Mouse (Mus musculus) cerebellum, adult 2 months (tissue): ENCODE measurements around the gene Rnf144b. TPM values are rescaled to one million over a fixed set of nuclear protein-coding genes. Genes with fewer than 3 reads are reported as not detected.
A peak's percentile ranks its signal among the peaks of the same experiment; 100 is the strongest.

Experiments used
- DNase-seq, 2 experiments: peaks; one replicate each; pipeline ENCODE4 v3.0.0; 2021
- H3K27ac ChIP-seq: fragments of 200-500 bp; 2 replicates; pipeline ENCODE4 v1.5.1; 2012; ENCODE audit warnings: low read length, control low read depth, inconsistent platforms; ENCODE audit not compliant: insufficient read depth
- H3K27me3 ChIP-seq: fragments of 200-500 bp; 2 replicates; pipeline ENCODE4 v1.6.1; 2012; ENCODE audit warnings: inconsistent platforms, mild to moderate bottlenecking, low read length, moderate library complexity; ENCODE audit not compliant: control insufficient read depth, insufficient read depth
- H3K4me1 ChIP-seq: fragments of 200-500 bp; 2 replicates; pipeline ENCODE4 v1.6.1; 2011; ENCODE audit warnings: low read length; ENCODE audit not compliant: control insufficient read depth, insufficient read depth
- H3K4me3 ChIP-seq: fragments of 200-500 bp; replicated peaks from 2 replicates; pipeline ENCODE3; 2011; ENCODE audit warnings: mild to moderate bottlenecking, low read depth, low read length, control low read depth; ENCODE audit not compliant: insufficient read depth
- CTCF ChIP-seq: fragments of 200-500 bp; IDR thresholded peaks from 2 replicates; pipeline ENCODE4 v1.5.1; 2011; ENCODE audit warnings: low read depth, mild to moderate bottlenecking, control low read depth, low read length, moderate library complexity, borderline replicate concordance; ENCODE audit not compliant: insufficient read depth
- POLR2A ChIP-seq: fragments of 200-500 bp; IDR thresholded peaks from 2 replicates; pipeline ENCODE4 v1.6.1; 2011; ENCODE audit warnings: low read length, control low read depth, borderline replicate concordance; ENCODE audit not compliant: insufficient read depth
- WGBS: fragments of 180-500 bp; shearing (Covaris S2); methylation state at CpG from one replicate; pipeline ENCODE4 v1.1.7; 2018; 5-methylcytosine and 5-hydroxymethylcytosine counted together
- polyA plus RNA-seq: library from polyadenylated mRNA; depleted of rRNA; stranded (reverse); fragments of >200 nt; gene quantifications from 2 replicates; pipeline ENCODE4 v1.2.3, GENCODE M21; 2012

Gene Rnf144b
- polyA plus RNA-seq, 1 experiment, result 8.5 TPM

GRCm38 (mm10) chr13:47096591-47096990, 25.9 kb upstream of the Rnf144b start:
- H3K4me1 ChIP-seq, result no peaks in the 10 kb centered on the region
- H3K27me3 ChIP-seq, result no peaks in the 10 kb centered on the region
- TF ChIP-seq POLR2A, result no peak
- no peak for TF ChIP-seq CTCF
- 89% methylated on average over 2 of the region's 2 CpGs for whole genome bisulfite sequencing
- H3K27ac ChIP-seq, result no peak overlapping the region
- DNase-seq, result no peak
- no peak overlapping the region for H3K4me3 ChIP-seq

GRCm38 (mm10) chr13:47099265-47099664, 23.2 kb upstream of the Rnf144b start:
- H3K27me3 ChIP-seq, result no peaks in the 10 kb centered on the region
- H3K27ac ChIP-seq, result no peak overlapping the region
- H3K4me1 ChIP-seq, result no peaks in the 10 kb centered on the region; the same call in none of the 2 replicates
- H3K4me3 ChIP-seq, result no peak overlapping the region
- 79% methylated on average over 7 of the region's 7 CpGs for WGBS
- TF ChIP-seq POLR2A (no peak), CTCF (no peak)
- DNase-seq, result no peak

- H3K4me3 ChIP-seq, result no peak overlapping the region
- no peak for DNase-seq
- no peaks in the 10 kb centered on the region; the same call in none of the 2 replicates for H3K4me1 ChIP-seq
- 74% methylated on average over 2 of the region's 2 CpGs for WGBS
- TF ChIP-seq POLR2A (no peak), CTCF (no peak)
- no peaks in the 10 kb centered on the region for H3K27me3 ChIP-seq
- H3K27ac ChIP-seq, result no peak overlapping the region
Observed at GRCm38 (mm10) chr13:47100587-47100986, 21.9 kb upstream of the Rnf144b start.

- Histone ChIP-seq H3K4me3 (peak overlapping the region; percentile 26), H3K27ac (no peak overlapping the region), H3K27me3 (no peaks in the 10 kb centered on the region), H3K4me1 (no peaks in the 10 kb centered on the region; the same call in none of the 2 replicates)
- no peak for DNase-seq
- 30% methylated on average over 2 of the region's 2 CpGs for WGBS
- TF ChIP-seq POLR2A (no peak), CTCF (no peak)
Observed at GRCm38 (mm10) chr13:47104146-47104545, 18.3 kb upstream of the Rnf144b start.

- peak; percentile 28 to 32 for DNase-seq
- H3K4me1 ChIP-seq, result no peaks in the 10 kb centered on the region; the same call in none of the 2 replicates
- H3K27ac ChIP-seq, result no peak overlapping the region
- H3K27me3 ChIP-seq, result no peaks in the 10 kb centered on the region
- H3K4me3 ChIP-seq, result peak overlapping the region; percentile 94
- under 1% methylated on average over 25 of the region's 25 CpGs for WGBS
- TF ChIP-seq CTCF (no peak), POLR2A (no peak)
Observed at GRCm38 (mm10) chr13:47104856-47105541, 17.5 kb upstream of the Rnf144b start.

- 1% methylated on average over 129 of the region's 129 CpGs for WGBS
- peak; percentile 88 to 90 for DNase-seq
- peak within 1 kb of the TSS; percentile 74 for H3K27ac ChIP-seq
- H3K4me1 ChIP-seq, result no peaks in the 10 kb centered on the region; the same call in none of the 2 replicates
- peak within 1 kb of the TSS; percentile 94 for H3K4me3 ChIP-seq
- no peaks in the 10 kb centered on the region for H3K27me3 ChIP-seq
- TF ChIP-seq CTCF, result no peak
- TF ChIP-seq POLR2A, result peak; percentile 51; the same call in 1 of the 2 replicates
Observed at GRCm38 (mm10) chr13:47105711-47106579, 16.5 kb upstream of the Rnf144b start, which contains the start of gene Dek. Gene Dek (minus strand): TSS chr13:47106201.

- no peak overlapping the region for H3K27ac ChIP-seq
- under 1% methylated on average over 20 of the region's 20 CpGs for WGBS
- H3K4me1 ChIP-seq, result no peaks in the 10 kb centered on the region; the same call in none of the 2 replicates
- no peak for TF ChIP-seq POLR2A
- no peak for TF ChIP-seq CTCF
- no peak for DNase-seq
- H3K4me3 ChIP-seq, result peak overlapping the region; percentile 83
- no peaks in the 10 kb centered on the region for H3K27me3 ChIP-seq
Observed at GRCm38 (mm10) chr13:47106580-47106888, 15.9 kb upstream of the Rnf144b start.
